Mouse (Mus musculus) stomach, embryonic 14.5 days (tissue): Measurements from ENCODE around the gene 1700001C19Rik. TPM values are rescaled to one million over a fixed set of nuclear protein-coding genes. Genes with fewer than 3 reads are reported as not detected.
A peak's percentile ranks its signal among the peaks of the same experiment; 100 is the strongest.

Experiments
- ATAC-seq: fragments of 200-750 bp; cut with Nextera tagmentation; 2 replicates; pipeline ENCODE4 v1.8.0; 2017; ENCODE audit warnings: low read depth, moderate TSS enrichment; ENCODE audit not compliant: insufficient number of reproducible peaks, insufficient read depth, low FRiP score
- H3K27ac ChIP-seq: fragments of 300-500 bp; sonication (generic); 2 replicates; pipeline ENCODE4 v1.5.1; 2014; ENCODE audit warnings: mild to moderate bottlenecking, low read length, moderate library complexity, mixed read lengths
- H3K27me3 ChIP-seq: fragments of 300-500 bp; sonication (generic); 2 replicates; pipeline ENCODE4 v1.6.1; 2014; ENCODE audit warnings: low read length, control low read depth, mixed read lengths; ENCODE audit not compliant: control insufficient read depth, insufficient read depth
- H3K36me3 ChIP-seq: fragments of 300-500 bp; sonication (generic); 2 replicates; pipeline ENCODE4 v1.6.1; 2014; ENCODE audit warnings: mild to moderate bottlenecking, control low read depth, low read length, moderate library complexity, mixed read lengths; ENCODE audit not compliant: control insufficient read depth, insufficient read depth
- H3K4me1 ChIP-seq: fragments of 300-500 bp; sonication (generic); 2 replicates; pipeline ENCODE4 v1.6.1; 2014; ENCODE audit warnings: low read length, control low read depth, mixed read lengths; ENCODE audit not compliant: control insufficient read depth, insufficient read depth
- H3K4me2 ChIP-seq: fragments of 300-500 bp; sonication (generic); replicated peaks from 2 replicates; pipeline ENCODE4 v1.6.1; 2014; ENCODE audit warnings: low read depth, low read length, control low read depth
- H3K4me3 ChIP-seq: fragments of 300-500 bp; sonication (generic); 2 replicates; pipeline ENCODE4 v1.5.1; 2014; ENCODE audit warnings: low read depth, low read length, control low read depth
- H3K9ac ChIP-seq: fragments of 300-500 bp; sonication (generic); replicated peaks from 2 replicates; pipeline ENCODE4 v1.6.1; 2014; ENCODE audit warnings: low read depth, mild to moderate bottlenecking, control low read depth, low read length, moderate library complexity, mixed read lengths
- H3K9me3 ChIP-seq: fragments of 300-500 bp; sonication (generic); 2 replicates; pipeline ENCODE4 v1.6.1; 2016; ENCODE audit warnings: low read depth, low read length, control low read depth; ENCODE audit not compliant: control insufficient read depth
- WGBS: fragments of 180-500 bp; shearing (Covaris S2); extraction: QIAGEN DNeasy Blood & Tissue Kit; methylation state at CpG from one replicate; pipeline ENCODE4 v1.1.7; 2014; 5-methylcytosine and 5-hydroxymethylcytosine counted together
- polyA plus RNA-seq: library from polyadenylated mRNA; unstranded; fragments of >200 nt; fragmentation: Nextera tagmentation; extraction: Ambion mirVana; gene quantifications from 2 replicates; pipeline ENCODE4 v1.2.1, GENCODE M21; 2014

Gene 1700001C19Rik
- polyA plus RNA-seq, 1 experiment from 2014 or later, result 0.58 TPM

DNA sequence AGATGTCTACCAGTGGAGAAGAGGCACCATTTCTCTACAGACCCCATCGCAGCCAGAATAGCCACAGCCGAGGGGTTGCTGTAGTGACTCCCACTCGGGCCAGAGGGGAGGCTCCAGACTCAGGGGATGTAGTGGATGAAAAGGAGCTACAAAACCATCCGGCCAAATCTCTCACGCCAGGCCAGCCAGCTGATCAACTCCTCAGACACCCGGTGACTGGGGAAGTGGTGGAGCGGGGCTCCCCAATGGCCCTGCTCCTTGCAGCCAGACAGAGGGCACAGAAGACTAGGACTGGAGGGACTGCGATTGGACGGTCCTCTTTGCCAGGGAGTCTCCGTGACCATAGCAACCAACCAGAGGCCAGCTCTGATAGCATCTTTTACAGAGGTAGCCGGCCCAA, 30.5 kb upstream of the 1700001C19Rik start:
- peaks cover 41% of the 10 kb centered on the region for H3K4me1 ChIP-seq
- ATAC-seq, result no peak
- H3K9me3 ChIP-seq, result no peaks in the 10 kb centered on the region
- no peak overlapping the region for H3K4me2 ChIP-seq
- WGBS, result 62% methylated on average over 11 of the region's 11 CpGs
- no peaks in the 10 kb centered on the region for H3K36me3 ChIP-seq
- no peak overlapping the region for H3K9ac ChIP-seq
- no peak overlapping the region for H3K27ac ChIP-seq
- no peak overlapping the region for H3K4me3 ChIP-seq
- H3K27me3 ChIP-seq, result 0 out of 2 replicates have a peak, but pooled peaks cover 7% of the 10 kb centered on the region

DNA sequence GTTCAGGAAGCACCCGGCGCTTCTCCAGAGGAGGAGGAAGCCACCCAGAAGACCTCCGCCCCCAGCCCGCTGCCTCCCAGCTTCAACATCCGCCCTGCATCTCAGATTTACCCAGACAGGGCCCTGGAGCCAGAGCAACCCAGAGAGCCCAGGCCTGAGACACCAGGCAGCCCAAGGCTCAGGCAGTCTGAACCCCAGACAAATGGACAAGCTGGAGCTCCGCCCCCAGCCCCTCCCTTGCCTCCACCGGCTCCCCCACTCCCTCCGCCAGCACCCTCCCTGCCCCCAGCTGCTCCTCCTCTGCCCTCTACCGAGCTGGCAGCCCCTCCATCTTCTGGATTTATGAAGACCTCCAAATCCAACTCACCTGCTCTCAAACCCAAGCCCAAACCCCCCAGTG, 29.1 kb upstream of the 1700001C19Rik start:
- Histone ChIP-seq H3K9ac (no peak overlapping the region), H3K27ac (no peak overlapping the region)
- 26% methylated on average over 9 of the region's 9 CpGs for WGBS

DNA sequence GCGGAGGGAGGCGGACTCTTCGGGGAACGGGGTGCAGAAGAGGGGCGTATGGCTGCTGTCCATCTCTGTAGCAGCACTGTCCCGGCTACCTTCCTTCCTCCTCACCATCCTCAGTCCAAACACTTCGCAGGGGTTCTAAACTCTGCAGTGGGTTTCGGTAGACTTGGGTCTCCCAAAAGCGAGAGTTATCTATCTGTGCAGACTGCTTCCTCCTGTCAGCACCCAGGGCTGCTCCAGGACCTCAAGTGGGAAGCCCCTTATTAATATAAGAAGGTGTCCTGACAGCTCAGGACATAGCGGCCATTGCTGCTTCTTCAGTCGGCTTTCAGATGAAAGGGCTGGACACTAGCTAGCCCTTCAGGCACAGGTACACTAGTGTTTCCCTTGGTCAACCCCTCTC, 27.8 kb upstream of the 1700001C19Rik start:
- H3K9ac ChIP-seq, result no peak overlapping the region
- 68% methylated on average over 11 of the region's 11 CpGs for WGBS
- H3K4me2 ChIP-seq, result no peak overlapping the region
- no peak for ATAC-seq
- peaks cover 24% of the 10 kb centered on the region for H3K4me1 ChIP-seq
- no peak overlapping the region for H3K4me3 ChIP-seq
- 0 out of 2 replicates have a peak, but pooled peaks cover 7% of the 10 kb centered on the region for H3K27me3 ChIP-seq
- H3K36me3 ChIP-seq, result no peaks in the 10 kb centered on the region
- H3K9me3 ChIP-seq, result no peaks in the 10 kb centered on the region
- H3K27ac ChIP-seq, result no peak overlapping the region

More for the DNA sequence above, 29.1 kb upstream of the 1700001C19Rik start:
- H3K4me1 ChIP-seq, result peaks cover 32% of the 10 kb centered on the region
- no peak for ATAC-seq
- H3K4me2 ChIP-seq, result no peak overlapping the region
- no peaks in the 10 kb centered on the region for H3K9me3 ChIP-seq
- H3K27me3 ChIP-seq, result 0 out of 2 replicates have a peak, but pooled peaks cover 7% of the 10 kb centered on the region
- H3K36me3 ChIP-seq, result no peaks in the 10 kb centered on the region
- no peak overlapping the region for H3K4me3 ChIP-seq

DNA sequence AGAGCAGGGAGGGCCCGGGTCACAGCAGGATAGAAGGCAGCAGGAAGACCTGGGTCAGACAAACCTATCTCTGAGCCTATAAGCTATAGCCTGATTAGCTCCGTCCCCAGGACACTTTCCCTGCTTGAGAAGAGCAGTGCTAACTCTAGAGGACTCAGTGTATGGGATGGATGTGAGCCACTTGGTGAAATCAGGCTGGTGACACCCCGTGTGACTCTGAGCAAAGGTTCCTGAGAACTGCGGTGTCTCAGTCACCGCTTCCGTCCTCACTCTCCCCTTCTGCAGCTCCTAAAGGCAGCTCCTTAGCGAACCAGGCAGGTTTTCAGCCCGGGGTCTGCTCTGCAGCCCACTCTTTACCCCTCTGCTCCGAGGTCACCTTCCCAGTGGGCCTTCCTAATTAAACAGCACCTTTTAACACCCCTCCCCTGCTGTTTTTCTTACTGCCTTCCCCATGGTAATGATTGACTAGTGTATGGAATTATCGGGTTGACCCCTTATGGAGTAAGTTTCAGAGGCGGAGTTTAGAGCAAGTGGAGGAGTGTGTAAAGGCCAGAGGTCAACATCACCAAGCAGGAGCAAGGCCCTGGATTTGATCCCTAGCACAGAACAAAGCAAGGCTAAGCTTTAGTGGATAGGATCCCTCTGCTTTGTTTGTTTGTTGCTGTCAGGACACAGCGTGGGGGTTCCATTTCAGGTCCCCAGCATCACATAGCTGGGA, 27.2 kb upstream of the 1700001C19Rik start:
- Histone ChIP-seq H3K9ac (no peak overlapping the region), H3K27me3 (0 out of 2 replicates have a peak, but pooled peaks cover 7% of the 10 kb centered on the region), H3K4me2 (no peak overlapping the region), H3K4me1 (peaks cover 23% of the 10 kb centered on the region), H3K36me3 (no peaks in the 10 kb centered on the region), H3K9me3 (no peaks in the 10 kb centered on the region), H3K4me3 (no peak overlapping the region), H3K27ac (no peak overlapping the region)
- ATAC-seq, result no peak
- WGBS, result 48% methylated on average over 12 of the region's 12 CpGs

DNA sequence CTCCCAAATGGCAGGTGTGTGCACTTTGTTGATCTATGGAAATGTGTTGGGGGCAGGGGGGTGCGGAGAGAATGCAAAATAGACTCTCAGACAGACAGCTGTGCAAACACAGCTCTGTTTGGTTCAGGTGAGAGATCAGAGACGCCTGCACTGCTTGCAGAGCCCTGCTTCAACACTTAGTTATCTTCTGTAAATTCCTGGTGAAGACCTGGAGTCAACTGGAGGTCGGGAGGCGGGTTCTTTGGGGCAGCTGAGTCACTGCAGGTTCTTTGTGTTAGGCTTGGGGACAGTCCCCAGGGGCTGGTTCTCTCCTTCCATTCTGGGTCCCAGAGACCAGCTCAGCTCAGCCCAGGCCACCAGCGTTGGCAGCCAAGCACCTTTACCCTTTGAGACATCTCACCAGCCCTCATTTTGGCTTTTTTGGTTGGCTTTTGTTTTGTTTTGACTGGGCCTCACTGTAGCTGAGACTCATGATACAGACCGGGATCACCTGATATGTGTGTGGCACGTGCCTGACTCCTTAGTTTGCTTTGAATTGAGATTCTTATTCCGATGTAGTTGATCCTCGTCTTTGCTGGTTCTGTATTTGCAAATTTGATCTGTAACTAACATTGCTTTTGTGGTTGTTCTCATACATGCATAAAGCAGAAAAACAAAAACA, 25.7 kb upstream of the 1700001C19Rik start:
- peak; percentile 84 for ATAC-seq
- Histone ChIP-seq H3K9me3 (no peaks in the 10 kb centered on the region), H3K4me1 (peaks cover 23% of the 10 kb centered on the region), H3K4me3 (no peak overlapping the region), H3K27me3 (0 out of 2 replicates have a peak, but pooled peaks cover 6% of the 10 kb centered on the region), H3K36me3 (no peaks in the 10 kb centered on the region), H3K9ac (no peak overlapping the region), H3K4me2 (no peak overlapping the region), H3K27ac (peak overlapping the region; percentile 44; the same call in 1 of the 2 replicates)
- 38% methylated on average over 9 of the region's 9 CpGs for WGBS

DNA sequence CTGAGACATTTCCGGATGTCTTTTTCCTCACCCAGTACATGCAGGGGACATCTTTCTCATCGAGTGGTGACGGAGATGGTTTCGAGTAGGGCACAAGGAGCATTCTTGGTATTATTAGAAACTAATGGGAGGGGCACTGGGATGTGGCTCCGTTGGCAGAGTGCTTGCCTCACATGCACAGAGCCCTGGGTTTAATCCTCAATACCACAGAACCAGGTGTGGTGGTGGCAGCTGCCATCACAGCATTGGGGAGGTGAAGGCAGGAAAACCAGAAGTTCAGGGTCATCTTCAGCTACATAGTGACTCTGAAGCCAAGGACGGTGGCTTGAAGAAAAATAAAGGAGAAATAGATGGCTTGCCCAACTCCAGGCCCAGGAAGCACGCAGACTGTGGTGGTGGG, 25.0 kb upstream of the 1700001C19Rik start:
- no peaks in the 10 kb centered on the region for H3K36me3 ChIP-seq
- peaks cover 23% of the 10 kb centered on the region for H3K4me1 ChIP-seq
- H3K4me2 ChIP-seq, result no peak overlapping the region
- ATAC-seq, result no peak
- H3K9ac ChIP-seq, result no peak overlapping the region
- H3K4me3 ChIP-seq, result no peak overlapping the region
- peak overlapping the region; percentile 21; the same call in 1 of the 2 replicates for H3K27ac ChIP-seq
- H3K9me3 ChIP-seq, result no peaks in the 10 kb centered on the region
- 0 out of 2 replicates have a peak, but pooled peaks cover 2% of the 10 kb centered on the region for H3K27me3 ChIP-seq
- WGBS, result 60% methylated on average over 7 of the region's 7 CpGs

DNA sequence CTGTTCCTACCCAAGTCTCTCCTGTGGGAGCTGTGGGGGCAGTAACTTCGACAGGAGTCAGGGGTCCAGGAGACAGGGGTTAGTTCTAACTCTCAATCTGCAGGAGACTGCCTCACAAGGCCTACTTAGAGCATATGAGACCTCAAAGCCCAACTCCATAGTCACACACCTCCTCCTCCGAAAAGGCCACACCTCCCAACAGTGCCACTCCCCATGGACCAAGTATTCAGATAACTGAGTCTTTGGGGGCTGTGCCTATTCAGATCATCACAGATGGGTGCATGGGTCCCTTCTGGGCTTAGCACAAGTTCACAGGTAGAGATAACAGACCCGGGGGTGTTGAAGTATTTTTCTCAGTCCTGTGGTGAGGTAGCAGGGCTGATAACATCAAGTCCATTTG, 24.5 kb upstream of the 1700001C19Rik start:
- H3K4me1 ChIP-seq, result peaks cover 23% of the 10 kb centered on the region
- H3K4me2 ChIP-seq, result no peak overlapping the region
- H3K36me3 ChIP-seq, result no peaks in the 10 kb centered on the region
- no peak overlapping the region for H3K9ac ChIP-seq
- no peak for ATAC-seq
- no peak overlapping the region for H3K4me3 ChIP-seq
- no peak overlapping the region for H3K27ac ChIP-seq
- 52% methylated on average over 3 of the region's 3 CpGs for WGBS
- H3K27me3 ChIP-seq, result 0 out of 2 replicates have a peak, but pooled peaks cover under 1% of the 10 kb centered on the region
- no peaks in the 10 kb centered on the region for H3K9me3 ChIP-seq

DNA sequence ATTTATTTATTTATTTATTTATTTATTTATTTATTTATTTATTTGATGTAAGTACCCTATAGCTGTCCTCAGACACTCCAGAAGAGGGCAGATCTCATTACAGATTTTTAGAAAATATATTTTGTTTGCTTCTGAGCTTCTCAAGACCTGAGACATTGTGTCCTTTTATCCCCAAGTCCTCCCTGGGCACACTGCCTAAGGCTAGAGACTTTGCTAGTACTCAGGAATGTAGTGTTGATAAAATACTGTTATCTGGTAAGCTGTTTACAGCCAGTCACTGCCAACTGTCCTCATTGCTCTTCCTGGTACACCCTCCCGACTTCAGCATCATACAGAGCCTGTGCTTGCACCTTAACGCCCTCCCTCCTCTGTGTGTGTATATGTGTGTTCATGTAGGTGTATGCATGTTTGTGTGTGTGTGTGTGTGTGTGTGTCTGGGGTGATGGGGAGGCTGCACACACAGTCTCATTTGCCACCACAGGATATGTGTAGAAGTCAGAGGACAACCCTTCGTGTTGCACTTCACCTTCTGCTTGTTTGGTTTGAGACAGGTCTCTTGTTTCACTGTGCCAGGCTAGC, 22.3 kb upstream of the 1700001C19Rik start:
- Histone ChIP-seq H3K36me3 (no peaks in the 10 kb centered on the region), H3K4me3 (no peak overlapping the region), H3K27me3 (no peaks in the 10 kb centered on the region), H3K9ac (no peak overlapping the region), H3K4me2 (no peak overlapping the region), H3K4me1 (peaks cover 10% of the 10 kb centered on the region), H3K27ac (no peak overlapping the region), H3K9me3 (no peaks in the 10 kb centered on the region)
- WGBS, result 61% methylated on average over 3 of the region's 3 CpGs
- no peak for ATAC-seq
